Mouse (Mus musculus) adrenal gland, adult 8-10 months (tissue): Measurements from ENCODE around the gene Zfp551. TPM values are rescaled to one million over a fixed set of nuclear protein-coding genes. Genes with fewer than 3 reads are reported as not detected.

Experiments used
- DNase-seq: peaks from one replicate; pipeline ENCODE4 v3.0.0; 2022
- total RNA-seq, 4 experiments: library from RNA; stranded (reverse); gene quantifications; 2 replicates each; pipeline ENCODE4 v1.2.4; 2022

Zfp551 gene
- 1 to 10 TPM; 3.9 to 8.5 (median 7.0) TPM for total RNA-seq

GRCm38 (mm10) chr7:12422245-12422849 is at the start of gene Zfp551:
TSS of gene Zfp551 (minus strand) at chr7:12422751.
- peak; percentile 38 for DNase-seq

GRCm38 (mm10) chr7:12422855-12423254 is 304 bp upstream of the Zfp551 start:
- no peak for DNase-seq

GRCm38 (mm10) chr7:12421741-12422140 is 810 bp downstream of the Zfp551 start:
- no peak for DNase-seq

- DNase-seq = no peak
These were observed 53.4 kb downstream of the Zfp551 start, which contains the start of gene Vmn1r84 for GRCm38 (mm10) chr7:12369173-12369572. TSS of gene Vmn1r84 (minus strand) at chr7:12369273.

Other genes with a start within 250 kb of the Zfp551 start
- not detected for gene Vmn1r80, start 233.5 kb downstream of the Zfp551 start, total RNA-seq
- gene Vmn1r81, start 154.5 kb downstream of the Zfp551 start, total RNA-seq = not detected
- not detected for gene Vmn1r82, start 122.3 kb downstream of the Zfp551 start, total RNA-seq
- not detected for gene Vmn1r83, start 93.3 kb downstream of the Zfp551 start, total RNA-seq
- not detected for gene Vmn1r84, start 53.5 kb downstream of the Zfp551 start, total RNA-seq
- 10 to 100 TPM in 3 of 4 experiments, 1 to 10 TPM in 1; 8.7 to 14.9 (median 12.4) TPM for gene Zfp606, start 55.5 kb upstream of the Zfp551 start, total RNA-seq
- gene 2900092C05Rik, start 89.8 kb upstream of the Zfp551 start, total RNA-seq = not detected
- gene Vmn2r53, start 186.0 kb upstream of the Zfp551 start, total RNA-seq = under 1 TPM; 0.03 to 0.09 (median 0.08) TPM
- gene Vmn2r54, start 217.6 kb upstream of the Zfp551 start, total RNA-seq = under 1 TPM in 1 of 4 experiments, not detected in 3; 0.12 TPM